Mouse (Mus musculus): Measurements from ENCODE around the gene Fbxo27.

DNA sequence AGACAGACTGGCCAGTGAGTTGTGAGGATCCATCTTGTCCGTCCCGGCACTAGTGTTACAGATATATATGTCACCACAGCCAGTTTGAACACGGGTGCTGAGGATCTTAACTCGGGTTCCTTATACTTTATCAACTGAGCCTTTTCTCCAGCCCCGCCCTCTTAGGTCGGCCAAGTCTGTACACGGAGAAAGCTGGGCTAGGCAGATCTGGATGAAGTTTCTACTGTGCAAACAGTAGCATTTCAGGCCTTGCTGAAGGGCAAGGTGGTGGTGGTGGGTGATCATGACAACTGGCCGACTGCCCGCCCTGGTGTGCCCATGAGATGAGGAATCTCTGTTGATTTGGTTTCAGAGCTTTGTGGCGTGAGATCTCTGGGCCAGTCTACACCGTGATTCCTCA is 4.6 kb downstream of the Fbxo27 start:
- TF ChIP-seq ZNF384 (IDR thresholded peaks at IDR 0.05; ENCODE audit: low read depth, low read length) (no peak), MAFK (IDR thresholded peaks at IDR 0.05; ENCODE audit: insufficient read depth, low read depth, low read length) (no peak), CHD2 (IDR thresholded peaks at IDR 0.05; ENCODE audit: low read depth, low read length) (no peak)

Measured in ES-E14 (cell line).